ENCODE assay signal across 11 mouse cellular contexts in the genomic region with DNA sequence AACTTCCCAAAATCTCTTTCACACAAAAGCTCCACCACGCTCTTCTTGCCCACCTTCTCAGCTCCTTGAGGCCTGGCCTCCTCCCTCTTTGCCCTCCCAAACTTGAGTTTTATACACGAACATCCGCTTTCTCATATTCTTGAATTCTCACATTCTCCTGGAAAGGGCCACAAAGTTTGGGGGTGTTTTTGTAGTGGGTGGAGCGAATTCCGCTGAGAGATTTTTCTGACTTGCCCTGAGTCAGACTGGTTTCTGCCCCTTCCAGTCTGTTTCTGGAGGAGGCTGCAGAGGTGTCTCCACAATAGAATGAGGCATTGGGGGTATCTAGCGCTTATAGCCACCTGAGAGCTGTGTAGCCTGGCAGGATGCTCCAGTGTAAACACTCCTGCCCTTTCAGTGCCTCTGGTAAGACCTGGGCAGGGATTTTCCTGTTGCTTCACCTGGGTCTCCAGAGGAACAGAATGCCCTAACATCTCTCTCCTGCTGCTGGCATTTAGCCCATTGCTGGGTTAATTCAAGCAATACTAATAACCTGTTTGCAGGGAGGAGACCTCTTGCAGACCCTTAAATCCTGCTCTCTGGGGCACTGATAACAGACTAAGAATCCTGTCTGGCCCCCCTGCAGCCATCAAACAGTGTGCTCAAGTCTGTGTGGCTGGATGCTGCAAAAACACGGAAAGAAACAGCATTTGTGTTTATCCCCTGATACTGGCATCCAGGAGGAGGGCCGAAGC. TPM values are rescaled to one million over a fixed set of nuclear protein-coding genes. Genes with fewer than 3 reads are reported as not detected.
DNase-seq lines count a peak whose midpoint lies in the region; ATAC-seq and TF ChIP-seq lines count a peak whose summit lies in the region.
"Had no signal": no experiment of that assay in that cellular context is flagged by ENCODE, and none has a peak within 500 bp of the region (broad histone marks: within the 10 kb centered on the region; RNA-seq: fewer than 3 reads in every experiment).

No protein-coding gene starts in this region.

- TF ChIP-seq EP300 in heart, adult 2 months (IDR thresholded peaks at IDR 0.05; ENCODE audit: insufficient read depth, low read depth, low read length), result no peak

- H3K9ac ChIP-seq in heart, embryonic 15.5 days, result no peak overlapping the region
- no peak overlapping the region for H3K9ac ChIP-seq in heart, adult 2 months (ENCODE audit: low read depth, low read length)
- H3K9ac ChIP-seq in forebrain, embryonic 16.5 days (replicated peaks; ENCODE audit: low read depth, low read length), result peak overlapping the region; percentile 49
- peak overlapping the region; percentile 43; the same call in 1 of the 2 replicates for H3K9ac ChIP-seq in midbrain, embryonic 12.5 days (replicated peaks)

- H3K79me2 ChIP-seq in heart, adult 2 months (replicated peaks; ENCODE audit: control insufficient read depth, insufficient read depth, low read length), result no peaks in the 10 kb centered on the region

- TF ChIP-seq POLR2A in heart, adult 2 months (IDR thresholded peaks at IDR 0.05; ENCODE audit: insufficient read depth, low read depth, low read length), result no peak

- H3K4me3 ChIP-seq in heart, embryonic 15.5 days, result peak overlapping the region; percentile 38; the same call in 1 of the 2 replicates
- H3K4me3 ChIP-seq in heart, adult 2 months, result no peak overlapping the region
- no peak overlapping the region for H3K4me3 ChIP-seq in forebrain, embryonic 16.5 days (replicated peaks; ENCODE audit: low read length)
- 0 out of 2 replicates have a peak overlapping the region, but pooled peaks have one; percentile 0 for H3K4me3 ChIP-seq in midbrain, embryonic 12.5 days

- H3K4me1 ChIP-seq in heart, embryonic 15.5 days (replicated peaks), result peaks cover 14% of the 10 kb centered on the region
- H3K4me1 ChIP-seq in heart, adult 2 months (ENCODE audit: control insufficient read depth, insufficient read depth, low read length), result no peaks in the 10 kb centered on the region
- peaks cover 63% of the 10 kb centered on the region for H3K4me1 ChIP-seq in forebrain, embryonic 16.5 days (replicated peaks; ENCODE audit: control insufficient read depth, insufficient read depth, low read length)
- H3K4me1 ChIP-seq in midbrain, embryonic 12.5 days, result peaks cover 93% of the 10 kb centered on the region

- TF ChIP-seq CTCF in heart, adult 2 months (IDR thresholded peaks at IDR 0.05), result no peak

- H3K4me2 ChIP-seq in heart, embryonic 15.5 days, result peak overlapping the region; percentile 61; the same call in 1 of the 2 replicates
- peak overlapping the region; percentile 54 for H3K4me2 ChIP-seq in forebrain, embryonic 16.5 days (ENCODE audit: low read length)
- peak overlapping the region; percentile 44 for H3K4me2 ChIP-seq in midbrain, embryonic 12.5 days (replicated peaks)

- DNase-seq in heart, adult 2 months, result no peak
- DNase-seq in brain, adult 2 months (ENCODE audit: low read depth, low spot score), result peak; percentile 50
- DNase-seq in layer of hippocampus, adult 9-10 months (ENCODE audit: low spot score), result no peak
- DNase-seq in left cerebral cortex, adult 8-10 months (ENCODE audit: low spot score in 2 of 2), result no peak
- DNase-seq in lung, postnatal 25 days (ENCODE audit: low spot score), result no peak
- DNase-seq: cerebellum, adult 9-10 months; lung, postnatal 14 days had no signal

- H3K36me3 ChIP-seq in heart, embryonic 15.5 days, result no peaks in the 10 kb centered on the region
- no peaks in the 10 kb centered on the region for H3K36me3 ChIP-seq in heart, adult 2 months (ENCODE audit: control insufficient read depth, insufficient read depth, low read length)
- H3K36me3 ChIP-seq in forebrain, embryonic 16.5 days (ENCODE audit: control insufficient read depth, insufficient read depth), result no peaks in the 10 kb centered on the region
- no peaks in the 10 kb centered on the region for H3K36me3 ChIP-seq in midbrain, embryonic 12.5 days

- peaks cover 31% of the 10 kb centered on the region for H3K27me3 ChIP-seq in heart, embryonic 15.5 days
- H3K27me3 ChIP-seq in heart, adult 2 months (ENCODE audit: control insufficient read depth, insufficient read depth, low read length), result peaks cover 2% of the 10 kb centered on the region; the same call in 1 of the 2 replicates
- H3K27me3 ChIP-seq in forebrain, embryonic 16.5 days (replicated peaks; ENCODE audit: control insufficient read depth, insufficient read depth, low read length), result no peaks in the 10 kb centered on the region
- peaks cover 4% of the 10 kb centered on the region; the same call in 1 of the 2 replicates for H3K27me3 ChIP-seq in midbrain, embryonic 12.5 days

- no peaks in the 10 kb centered on the region for H3K9me3 ChIP-seq in heart, embryonic 15.5 days (replicated peaks)
- H3K9me3 ChIP-seq in forebrain, embryonic 16.5 days (ENCODE audit: control insufficient read depth, low read length), result no peaks in the 10 kb centered on the region
- H3K9me3 ChIP-seq in midbrain, embryonic 12.5 days, result no peaks in the 10 kb centered on the region

- intact Hi-C loops in heart, adult 2 months (cut with DNase I), result no loop called here

- no peak for ATAC-seq in heart, embryonic 15.5 days (replicated peaks; ENCODE audit: insufficient number of reproducible peaks, insufficient read depth, low FRiP score, low read depth)
- no peak; the same call in 1 of the 2 replicates for ATAC-seq in forebrain, embryonic 16.5 days
- peak; percentile 14 for ATAC-seq in midbrain, embryonic 12.5 days (ENCODE audit: low FRiP score, low read depth)
- ATAC-seq: CD4-positive, CD25-positive, alpha-beta regulatory T cell, adult 4 months had no signal

- WGBS in heart, embryonic 15.5 days, result 70% methylated on average over 8 of the region's 8 CpGs
- whole genome bisulfite sequencing in heart, adult 2 months, result 76% methylated on average over 8 of the region's 8 CpGs
- WGBS in forebrain, embryonic 16.5 days, result 35% methylated on average over 8 of the region's 8 CpGs
- WGBS in midbrain, embryonic 12.5 days, result 29% methylated on average over 8 of the region's 8 CpGs

- H3K27ac ChIP-seq in heart, embryonic 15.5 days, result no peak overlapping the region
- H3K27ac ChIP-seq in heart, adult 2 months, result no peak overlapping the region
- peak overlapping the region; percentile 75 for H3K27ac ChIP-seq in forebrain, embryonic 16.5 days (ENCODE audit: low read length)
- peak overlapping the region; percentile 94 for H3K27ac ChIP-seq in midbrain, embryonic 12.5 days (replicated peaks)

RNA-seq across cellular contexts. Expression of a gene that starts 46.3 kb away (rescaled TPM):
- polyA plus RNA-seq in heart, embryonic 15.5 days (2015; fragmentation: Nextera tagmentation; extraction: Ambion mirVana), result 1.8 and 2.9 TPM in 2 replicates
- 1 to 10 TPM; 1.8 to 3.0 TPM for total RNA-seq in heart, adult 2 months (2021)
- polyA plus RNA-seq in heart, adult 2 months (2012; rRNA removed), result 0.23 and 1.5 TPM in 2 replicates
- 22.3 and 30.1 TPM in 2 replicates for polyA plus RNA-seq in forebrain, embryonic 16.5 days (2015; fragmentation: Nextera tagmentation; extraction: Ambion mirVana)
- 67.6 and 71.9 TPM in 2 replicates for polyA plus RNA-seq in midbrain, embryonic 12.5 days (2016; fragmentation: Nextera tagmentation; extraction: Ambion mirVana)
- total RNA-seq in left cerebral cortex, adult 8-10 months (2022), result 10 to 100 TPM; 15.2 to 20.7 (median 16.1) TPM
- polyA plus RNA-seq: CD4-positive, CD25-positive, alpha-beta regulatory T cell, adult 4 months had no signal

Comparison
In these comparisons a context has a peak if more than half of its experiments do, and no peak if none do; other contexts are left out.
1. H3K4me3 ChIP-seq: peak in heart, embryonic 15.5 days (single experiment) and midbrain, embryonic 12.5 days (single experiment); none in heart, adult 2 months (single experiment) and forebrain, embryonic 16.5 days (single experiment).
2. H3K27ac ChIP-seq: peak in forebrain, embryonic 16.5 days (single experiment) and midbrain, embryonic 12.5 days (single experiment); none in heart, embryonic 15.5 days (single experiment) and heart, adult 2 months (single experiment).
3. H3K9ac ChIP-seq: peak in forebrain, embryonic 16.5 days (single experiment) and midbrain, embryonic 12.5 days (single experiment); none in heart, embryonic 15.5 days (single experiment) and heart, adult 2 months (single experiment).
4. Peak in every context shown above with its lines, with median percentiles within 50 percentile points of each other: H3K4me2 ChIP-seq.